Mouse (Mus musculus) intestine, embryonic 14.5 days (tissue): Measurements from ENCODE around the gene P2rx3. TPM values are rescaled to one million over a fixed set of nuclear protein-coding genes. Genes with fewer than 3 reads are reported as not detected.
A peak's percentile ranks its signal among the peaks of the same experiment; 100 is the strongest.

Experiments used
- ATAC-seq: fragments of 200-750 bp; cut with Nextera tagmentation; replicated peaks from 2 replicates; pipeline ENCODE4 v1.8.0; 2017; ENCODE audit warnings: low read depth, moderate number of reproducible peaks, moderate TSS enrichment, moderate library complexity; ENCODE audit not compliant: low FRiP score, low TSS enrichment
- DNase-seq: peaks from one replicate; pipeline ENCODE4 v3.0.0-alpha.2; 2018; ENCODE audit warnings: low spot score
- H3K27ac ChIP-seq: fragments of 300-500 bp; sonication (generic); 2 replicates; pipeline ENCODE4 v1.5.1; 2014; ENCODE audit warnings: low read depth, mild to moderate bottlenecking, control low read depth
- H3K27me3 ChIP-seq: fragments of 300-500 bp; sonication (generic); replicated peaks from 2 replicates; pipeline ENCODE4 v1.6.1; 2014; ENCODE audit warnings: low read length, control low read depth; ENCODE audit not compliant: control insufficient read depth, insufficient read depth
- H3K36me3 ChIP-seq: fragments of 300-500 bp; sonication (generic); 2 replicates; pipeline ENCODE4 v1.6.1; 2014; ENCODE audit warnings: low read length, control low read depth; ENCODE audit not compliant: control insufficient read depth, insufficient read depth
- H3K4me1 ChIP-seq: fragments of 300-500 bp; sonication (generic); replicated peaks from 2 replicates; pipeline ENCODE4 v1.6.1; 2014; ENCODE audit warnings: low read length, control low read depth, mixed read lengths; ENCODE audit not compliant: control insufficient read depth, insufficient read depth
- H3K4me2 ChIP-seq: fragments of 300-500 bp; sonication (generic); 2 replicates; pipeline ENCODE4 v1.6.1; 2014; ENCODE audit warnings: low read length
- H3K4me3 ChIP-seq: fragments of 300-500 bp; sonication (generic); 2 replicates; pipeline ENCODE4 v1.5.1; 2014; ENCODE audit warnings: low read depth, low read length, control low read depth, mixed read lengths
- H3K9ac ChIP-seq: fragments of 300-500 bp; sonication (generic); 2 replicates; pipeline ENCODE4 v1.6.1; 2014; ENCODE audit warnings: mild to moderate bottlenecking, low read length
- H3K9me3 ChIP-seq: fragments of 300-500 bp; sonication (generic); 2 replicates; pipeline ENCODE4 v1.6.1; 2016; ENCODE audit warnings: low read length, control low read depth; ENCODE audit not compliant: control insufficient read depth
- WGBS: fragments of 180-500 bp; shearing (Covaris S2); extraction: QIAGEN DNeasy Blood & Tissue Kit; methylation state at CpG from one replicate; pipeline ENCODE4 v1.1.7; 2014; 5-methylcytosine and 5-hydroxymethylcytosine counted together
- polyA plus RNA-seq: library from polyadenylated mRNA; unstranded; fragments of >200 nt; fragmentation: Nextera tagmentation; extraction: Ambion mirVana; gene quantifications from 2 replicates; pipeline ENCODE4 v1.2.1, GENCODE M21; 2014

P2rx3 gene
- polyA plus RNA-seq, 1 experiment from 2014 or later: 0.62 TPM

DNA sequence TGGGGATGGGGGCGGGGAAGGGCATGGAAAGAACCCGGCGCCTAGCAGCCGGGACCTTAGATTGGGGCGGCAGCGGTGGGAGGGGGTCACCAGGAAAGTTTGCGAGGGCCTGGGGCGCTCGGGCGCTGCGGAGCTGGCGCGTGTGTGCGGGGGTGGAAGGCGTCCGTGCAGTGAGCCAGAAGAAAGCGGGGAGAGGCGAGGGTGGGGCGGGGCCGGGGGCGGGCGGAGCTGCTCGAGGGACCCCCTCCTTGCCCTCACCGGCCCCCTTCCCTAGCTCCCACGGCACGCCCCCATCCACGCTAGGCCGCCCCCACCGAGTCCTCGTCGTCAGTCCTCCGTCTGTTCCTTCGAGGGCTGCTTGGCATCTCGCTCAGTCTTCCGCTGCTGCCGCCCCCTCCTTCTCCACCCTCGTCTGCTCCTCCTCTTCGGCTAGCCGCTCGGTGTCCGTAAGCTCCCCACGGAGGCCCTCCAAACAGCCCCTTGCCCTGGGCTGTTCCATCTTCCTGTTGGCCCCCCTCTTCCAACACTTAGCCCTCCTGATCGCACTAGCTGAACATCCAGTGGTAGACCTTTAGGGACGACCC, 11.0 kb upstream of the P2rx3 start:
- ATAC-seq (peak; percentile 57), DNase-seq (peak; percentile 79)
- peaks cover 51% of the 10 kb centered on the region for H3K36me3 ChIP-seq

DNA sequence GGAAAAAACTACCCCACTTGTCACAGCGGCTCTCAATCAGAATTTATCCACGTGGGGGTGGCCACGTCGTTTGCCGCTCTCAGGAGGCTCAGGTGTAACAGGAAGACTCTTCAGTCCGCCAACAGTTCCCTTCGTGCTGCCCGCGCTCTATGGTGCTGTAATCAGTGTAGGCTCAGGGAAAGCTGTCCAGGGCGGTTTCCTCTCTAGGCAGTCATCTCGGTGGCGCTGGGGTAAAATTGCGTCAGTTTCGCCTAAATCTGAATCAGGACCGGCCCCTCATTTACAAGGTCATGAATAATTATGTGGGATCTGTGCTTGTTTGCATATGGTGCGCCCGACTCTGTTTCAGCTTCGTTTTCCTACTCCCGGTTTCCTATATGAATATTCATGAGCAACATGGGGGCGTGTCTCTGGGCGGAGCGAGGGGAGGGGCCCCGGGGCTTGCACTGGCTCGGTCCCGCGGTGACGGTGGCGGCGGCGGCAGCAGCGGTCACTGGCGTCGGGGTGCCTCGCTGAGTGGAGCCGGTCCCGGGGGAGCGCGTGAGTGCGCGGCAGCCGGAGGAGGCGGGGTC, 10.4 kb upstream of the P2rx3 start, which contains the start of gene Tnks1bp1:
TSS of gene Tnks1bp1 (plus strand) at position 427 of the 572 bp plus-strand sequence.
- H3K4me3 ChIP-seq: peak within 1 kb of the TSS; percentile 59
- H3K4me2 ChIP-seq: peak within 1 kb of the TSS; percentile 61
- no peaks in the 10 kb centered on the region for H3K27me3 ChIP-seq
- no peaks in the 10 kb centered on the region for H3K9me3 ChIP-seq
- peaks cover 35% of the 10 kb centered on the region for H3K4me1 ChIP-seq
- under 1% methylated on average over 41 of the region's 42 CpGs for WGBS
- peak; percentile 98 for DNase-seq
- H3K27ac ChIP-seq: peak within 1 kb of the TSS; percentile 90
- H3K9ac ChIP-seq: peak within 1 kb of the TSS; percentile 52
- peak; percentile 87 for ATAC-seq
- peaks cover 52% of the 10 kb centered on the region for H3K36me3 ChIP-seq

More for the DNA sequence above, 11.0 kb upstream of the P2rx3 start:
- Histone ChIP-seq H3K4me2 (peak overlapping the region; percentile 61), H3K27me3 (no peaks in the 10 kb centered on the region), H3K9me3 (no peaks in the 10 kb centered on the region), H3K27ac (peak overlapping the region; percentile 90), H3K9ac (peak overlapping the region; percentile 52), H3K4me3 (peak overlapping the region; percentile 59), H3K4me1 (peaks cover 35% of the 10 kb centered on the region)
- WGBS: under 1% methylated on average over 21 of the region's 44 CpGs

DNA sequence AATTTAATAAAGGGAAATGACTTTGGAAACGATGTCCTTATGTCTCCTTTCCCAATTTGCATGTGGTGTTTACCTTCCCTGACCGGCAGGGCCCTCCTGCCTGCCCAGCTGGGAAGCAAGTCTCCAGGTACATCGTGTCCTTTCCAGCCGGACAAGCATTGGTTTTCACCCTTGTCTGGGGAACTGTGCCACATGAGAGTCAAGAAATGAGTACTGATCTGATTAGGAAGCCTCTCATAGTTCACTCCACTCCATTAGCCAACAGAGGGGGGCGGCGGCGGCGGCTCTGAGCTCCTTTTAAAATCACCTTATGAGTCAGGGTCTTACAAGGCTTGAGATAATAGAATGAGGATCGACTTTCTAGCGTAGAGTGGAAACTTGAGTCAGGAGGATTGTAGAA, 9.8 kb upstream of the P2rx3 start:
- Histone ChIP-seq H3K4me3 (peak overlapping the region; percentile 59), H3K4me2 (peak overlapping the region; percentile 61), H3K27me3 (no peaks in the 10 kb centered on the region), H3K36me3 (peaks cover 52% of the 10 kb centered on the region), H3K9me3 (no peaks in the 10 kb centered on the region), H3K4me1 (peaks cover 35% of the 10 kb centered on the region), H3K27ac (peak overlapping the region; percentile 19), H3K9ac (no peak overlapping the region)
- ATAC-seq (no peak), DNase-seq (no peak)
- WGBS: 53% methylated on average over 10 of the region's 10 CpGs

DNA sequence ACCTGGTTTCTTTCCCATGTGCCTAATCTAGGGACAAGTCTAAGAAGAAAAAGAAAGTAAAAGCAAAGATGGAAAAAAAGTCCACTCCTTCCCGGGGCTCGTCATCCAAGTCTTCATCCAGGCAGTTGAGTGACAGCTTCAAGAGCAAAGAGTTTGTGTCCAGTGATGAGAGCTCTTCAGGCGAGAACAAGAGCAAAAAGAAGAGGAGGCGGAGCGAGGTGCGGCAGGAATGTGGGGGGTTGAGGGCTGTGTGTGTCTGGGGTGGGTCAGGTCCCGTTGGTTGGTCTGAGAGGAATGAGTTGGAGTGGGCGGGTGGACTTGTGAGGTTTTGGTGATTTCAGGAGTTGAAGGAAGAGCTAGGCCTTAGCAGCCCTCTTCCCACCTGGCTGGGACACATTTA, 9.0 kb upstream of the P2rx3 start:
- 85% methylated on average over 8 of the region's 8 CpGs for WGBS
- H3K4me2 ChIP-seq: no peak overlapping the region
- peaks cover 29% of the 10 kb centered on the region for H3K4me1 ChIP-seq
- no peak for ATAC-seq
- H3K36me3 ChIP-seq: peaks cover 57% of the 10 kb centered on the region
- no peak for DNase-seq
- no peak overlapping the region for H3K27ac ChIP-seq
- H3K9ac ChIP-seq: no peak overlapping the region
- H3K9me3 ChIP-seq: no peaks in the 10 kb centered on the region
- H3K27me3 ChIP-seq: no peaks in the 10 kb centered on the region
- H3K4me3 ChIP-seq: no peak overlapping the region

DNA sequence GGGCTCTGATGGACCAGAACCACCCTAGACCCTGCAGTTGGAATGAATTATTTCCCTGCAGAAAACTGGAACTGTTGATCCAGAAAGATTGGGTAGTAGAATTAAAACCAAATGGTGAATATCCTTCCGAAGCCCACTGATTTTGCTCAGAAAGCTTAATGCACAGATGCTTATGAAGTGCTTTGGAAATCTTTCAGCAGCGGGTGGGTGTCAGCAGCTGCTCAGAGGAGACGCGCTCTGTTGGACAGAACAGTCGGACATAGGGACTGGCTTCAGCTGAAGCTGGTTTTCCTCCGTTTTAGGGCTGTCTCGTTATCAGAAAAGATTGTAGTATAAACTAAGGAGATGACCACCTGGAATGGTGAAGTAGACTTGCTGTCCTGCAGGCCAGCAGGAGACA, 6.4 kb upstream of the P2rx3 start:
- no peak for ATAC-seq
- no peak overlapping the region for H3K4me2 ChIP-seq
- 90% methylated on average over 7 of the region's 7 CpGs for WGBS
- peaks cover 81% of the 10 kb centered on the region for H3K36me3 ChIP-seq
- H3K4me1 ChIP-seq: peaks cover 8% of the 10 kb centered on the region; the same call in 1 of the 2 replicates
- no peak overlapping the region for H3K4me3 ChIP-seq
- H3K9ac ChIP-seq: no peak overlapping the region
- DNase-seq: no peak
- H3K9me3 ChIP-seq: no peaks in the 10 kb centered on the region
- H3K27ac ChIP-seq: no peak overlapping the region
- no peaks in the 10 kb centered on the region for H3K27me3 ChIP-seq

DNA sequence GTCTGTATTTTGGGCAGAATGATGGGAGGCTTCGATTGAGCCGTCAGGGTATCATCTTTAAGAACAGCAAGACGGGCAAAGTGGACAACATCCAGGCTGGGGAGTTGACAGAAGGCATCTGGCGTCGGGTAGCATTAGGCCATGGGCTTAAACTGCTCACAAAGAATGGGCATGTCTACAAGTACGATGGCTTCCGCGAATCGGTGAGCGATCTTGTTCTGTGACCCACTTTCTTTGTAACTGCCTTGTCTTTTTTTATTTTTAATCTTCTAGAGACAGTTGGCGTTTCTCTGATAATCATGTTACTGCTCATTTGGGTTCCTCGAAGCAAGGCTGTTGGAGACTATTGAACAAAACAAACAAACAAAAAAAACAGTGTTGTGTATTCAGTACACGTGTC, 1.1 kb upstream of the P2rx3 start:
- H3K4me1 ChIP-seq: peaks cover 9% of the 10 kb centered on the region
- H3K9ac ChIP-seq: peak overlapping the region; percentile 83
- H3K27me3 ChIP-seq: no peaks in the 10 kb centered on the region
- peak overlapping the region; percentile 73 for H3K4me2 ChIP-seq
- peaks cover 47% of the 10 kb centered on the region for H3K36me3 ChIP-seq
- H3K9me3 ChIP-seq: no peaks in the 10 kb centered on the region
- DNase-seq (no peak), ATAC-seq (no peak)
- 74% methylated on average over 13 of the region's 13 CpGs for WGBS
- peak overlapping the region; percentile 55 for H3K4me3 ChIP-seq
- peak overlapping the region; percentile 68; the same call in 1 of the 2 replicates for H3K27ac ChIP-seq

DNA sequence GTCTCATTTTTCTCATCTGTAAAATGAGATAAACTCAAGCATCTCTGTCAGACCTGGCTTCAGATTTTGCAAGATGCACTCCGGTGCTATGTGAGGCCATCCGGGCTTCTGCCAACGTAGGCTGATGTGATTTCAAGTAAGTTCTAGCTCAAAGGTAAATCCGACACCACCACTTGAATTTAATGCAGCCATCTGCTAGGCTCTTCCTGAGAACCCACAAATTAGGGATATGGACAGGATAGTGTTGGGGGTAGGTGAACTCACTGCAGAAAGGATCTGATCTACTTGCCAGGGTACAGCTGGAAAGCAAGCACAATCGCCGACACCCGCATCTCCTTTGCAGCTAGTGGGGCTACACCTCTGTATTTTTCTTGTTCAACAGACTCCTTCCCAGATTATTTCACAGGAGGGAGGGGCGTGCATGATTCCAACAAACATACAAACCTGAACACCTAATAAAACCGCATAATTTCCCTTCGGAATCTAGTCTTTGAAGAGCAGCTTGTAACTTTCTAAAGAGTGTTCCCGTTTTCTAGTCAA, 685 bp downstream of the P2rx3 start:
- WGBS: 10% methylated on average over 11 of the region's 11 CpGs
- Histone ChIP-seq H3K36me3 (peaks cover 29% of the 10 kb centered on the region), H3K9me3 (no peaks in the 10 kb centered on the region), H3K9ac (peak overlapping the region; percentile 83), H3K27ac (peak overlapping the region; percentile 68; the same call in 1 of the 2 replicates), H3K4me2 (peak overlapping the region; percentile 58), H3K27me3 (no peaks in the 10 kb centered on the region), H3K4me3 (peak overlapping the region; percentile 55), H3K4me1 (peaks cover 9% of the 10 kb centered on the region)
- peak; percentile 33 for ATAC-seq
- DNase-seq: no peak

DNA sequence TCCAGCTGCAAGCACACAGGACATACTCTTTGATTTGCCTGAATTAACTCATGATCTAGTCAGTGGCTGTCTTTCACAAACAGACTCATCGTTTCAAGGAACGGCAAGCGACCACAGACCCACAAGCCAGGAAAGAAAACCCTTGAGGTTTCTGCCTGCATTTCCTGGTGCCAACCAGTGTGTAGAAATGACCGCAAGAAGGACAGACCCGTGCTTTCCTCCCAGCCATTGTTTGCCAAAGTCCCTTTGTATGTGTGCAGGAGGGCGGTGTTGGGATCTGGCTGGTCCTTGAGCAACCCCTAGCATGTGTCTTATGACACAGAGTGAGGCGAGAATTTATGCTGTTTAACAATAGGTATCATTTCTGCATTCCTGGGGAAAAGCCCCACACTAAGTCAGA, 3.1 kb downstream of the P2rx3 start:
- Histone ChIP-seq H3K36me3 (peaks cover 5% of the 10 kb centered on the region), H3K9ac (no peak overlapping the region)
- WGBS: 78% methylated on average over 7 of the region's 7 CpGs

More for the DNA sequence above, 3.1 kb downstream of the P2rx3 start:
- H3K9me3 ChIP-seq: no peaks in the 10 kb centered on the region
- no peak overlapping the region for H3K4me2 ChIP-seq
- DNase-seq (no peak), ATAC-seq (no peak)
- no peaks in the 10 kb centered on the region for H3K27me3 ChIP-seq
- H3K27ac ChIP-seq: no peak overlapping the region
- no peak overlapping the region for H3K4me3 ChIP-seq
- H3K4me1 ChIP-seq: peaks cover 16% of the 10 kb centered on the region
